Mouse (Mus musculus) heart, adult 11 months (tissue): ENCODE measurements at regions not wholly inside any gene's neighbourhood (a gene's known extent, or its start where the extent isn't known, plus 50 kb on each side); places are given as distances from the start of the nearest gene placed in this dataset.

Experiments
- DNase-seq: peaks from one replicate; pipeline ENCODE4 v3.0.0; 2022

DNA sequence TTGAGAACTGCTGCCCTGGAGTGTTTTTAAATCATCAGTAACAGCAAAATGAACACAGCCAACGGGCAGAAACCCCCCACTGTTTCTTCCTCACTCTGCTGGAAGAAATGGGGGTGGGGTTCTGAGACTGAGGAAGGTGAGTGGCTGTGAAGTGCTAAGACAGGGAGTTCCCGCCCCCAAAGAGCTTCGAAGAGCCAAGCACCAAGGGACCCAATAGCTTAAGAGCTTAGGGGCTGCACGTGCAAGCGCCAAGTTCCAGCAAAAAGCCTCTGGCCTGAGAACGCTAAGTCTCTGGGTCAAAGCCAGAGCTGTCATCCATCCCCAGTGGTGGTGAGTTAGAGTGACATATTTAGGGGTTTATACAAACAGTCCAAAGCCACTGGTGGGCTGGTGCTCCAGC is 55.1 kb upstream of the Pcbd1 start:
- no peak for DNase-seq

DNA sequence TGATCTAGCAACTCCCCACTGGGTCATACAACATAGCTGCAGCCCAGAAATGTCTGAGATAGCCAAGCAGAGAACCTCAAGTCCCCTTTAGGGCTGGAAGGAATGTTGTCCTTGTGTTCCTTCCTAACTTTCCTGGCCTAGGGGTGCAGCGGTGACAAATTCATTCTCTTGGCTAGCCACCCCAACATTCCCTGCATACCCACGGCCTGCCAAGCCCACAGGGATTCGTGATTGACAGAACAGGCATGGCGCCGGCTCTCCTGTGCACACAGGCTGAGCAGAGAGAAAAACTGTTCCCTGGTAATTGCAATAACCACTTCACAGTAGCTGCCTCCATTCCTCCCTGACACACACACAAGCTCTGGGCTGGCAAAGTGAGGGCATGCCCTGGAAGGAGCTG is 60.5 kb upstream of the Pcbd1 start:
- peak; percentile 93 for DNase-seq

DNA sequence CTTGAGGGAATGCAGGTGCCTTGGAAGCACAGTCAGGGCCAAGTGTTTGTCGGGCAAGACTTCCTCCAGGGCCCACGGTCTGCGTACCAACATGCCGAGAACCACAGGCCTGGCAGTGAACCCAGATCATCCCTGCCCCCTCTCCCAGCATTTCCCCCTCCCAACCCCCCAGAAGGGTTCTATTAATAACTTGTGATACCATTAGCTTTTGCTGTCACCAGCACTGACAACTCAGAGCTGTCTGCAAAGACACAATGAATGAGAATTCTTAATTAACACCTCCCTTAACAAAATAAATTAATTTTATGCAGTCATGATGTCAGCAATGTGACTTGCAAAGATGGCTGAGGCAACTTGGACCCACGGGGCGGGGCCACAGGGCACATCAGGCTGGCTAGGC is 61.9 kb upstream of the Pcbd1 start:
- DNase-seq: no peak

DNA sequence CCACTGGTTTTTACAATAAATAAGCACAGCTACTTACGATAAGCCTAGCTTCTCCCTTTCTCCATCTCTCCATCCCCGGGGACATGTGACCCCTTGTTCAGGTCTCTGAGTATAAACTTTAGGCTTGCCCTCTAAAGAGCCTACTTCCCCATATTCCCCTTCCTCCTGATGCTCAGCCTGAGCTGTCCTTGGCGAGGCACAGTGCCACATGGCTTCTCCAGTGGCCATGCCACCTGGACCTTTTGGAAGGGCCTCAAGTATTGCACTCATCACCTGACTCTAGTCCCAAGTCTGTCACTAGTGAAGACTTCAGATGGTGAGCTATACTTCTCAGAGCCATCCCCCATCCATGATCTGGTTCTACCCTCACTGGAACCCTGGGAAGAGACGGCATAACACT is 64.1 kb upstream of the Pcbd1 start:
- no peak for DNase-seq

DNA sequence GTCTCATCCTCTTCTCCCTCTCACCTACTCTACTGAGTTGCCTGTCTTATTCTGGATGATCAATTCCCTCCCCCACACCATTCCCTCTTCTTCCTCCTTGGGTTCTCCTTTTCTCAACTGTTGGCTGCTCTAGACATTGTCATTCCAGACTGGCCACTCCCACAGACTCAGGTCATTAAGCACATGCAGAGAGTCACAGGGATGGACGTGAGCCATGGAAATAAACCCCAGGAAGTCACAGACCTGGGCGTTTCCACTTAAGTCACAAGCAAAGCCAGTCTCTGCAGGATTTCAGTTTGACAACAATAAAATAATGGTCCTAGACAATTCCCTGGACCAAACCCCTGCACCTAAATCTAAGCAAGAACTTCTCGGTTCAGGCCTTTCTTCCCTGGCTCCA is 65.0 kb upstream of the Pcbd1 start:
- DNase-seq: no peak

DNA sequence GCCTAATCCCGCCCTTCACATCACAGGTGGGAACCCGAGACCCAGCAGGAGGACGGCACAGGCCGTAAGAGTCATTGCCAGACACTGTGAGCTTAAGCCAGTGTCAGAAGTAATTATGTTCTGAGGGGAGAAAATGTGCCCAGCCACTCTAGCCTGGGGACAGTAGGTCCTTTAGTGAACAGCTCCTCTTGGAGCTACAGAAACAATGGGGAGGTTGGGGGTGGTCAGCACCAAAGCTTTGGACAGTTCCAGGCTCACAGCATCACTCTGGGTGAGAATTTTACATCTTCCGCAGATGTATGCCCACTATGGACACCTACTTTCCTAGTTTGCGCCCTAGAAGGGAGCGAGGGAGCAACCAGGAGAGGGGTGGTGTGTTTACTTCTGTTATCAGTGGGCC is 65.7 kb upstream of the Pcbd1 start:
- no peak for DNase-seq

DNA sequence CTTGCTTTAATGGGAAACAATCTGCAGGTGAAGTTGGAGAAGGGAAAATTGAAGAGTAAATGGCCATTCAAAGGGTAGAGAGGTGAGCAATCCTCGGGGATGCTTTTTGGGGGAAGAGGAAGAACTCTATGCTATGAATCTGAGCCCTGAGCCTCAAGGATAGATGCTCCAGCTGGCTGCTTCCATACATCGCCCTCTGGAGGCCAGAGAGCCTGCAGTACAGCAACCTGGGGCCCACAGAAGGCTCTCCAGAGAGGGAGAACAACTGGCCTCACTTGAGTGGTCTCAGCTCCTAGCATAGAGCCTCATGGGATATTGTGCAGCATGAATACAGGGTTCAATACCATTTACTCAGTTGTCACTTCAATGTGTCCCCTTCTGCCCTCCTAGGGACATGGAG is 69.6 kb upstream of the Pcbd1 start:
- no peak for DNase-seq

DNA sequence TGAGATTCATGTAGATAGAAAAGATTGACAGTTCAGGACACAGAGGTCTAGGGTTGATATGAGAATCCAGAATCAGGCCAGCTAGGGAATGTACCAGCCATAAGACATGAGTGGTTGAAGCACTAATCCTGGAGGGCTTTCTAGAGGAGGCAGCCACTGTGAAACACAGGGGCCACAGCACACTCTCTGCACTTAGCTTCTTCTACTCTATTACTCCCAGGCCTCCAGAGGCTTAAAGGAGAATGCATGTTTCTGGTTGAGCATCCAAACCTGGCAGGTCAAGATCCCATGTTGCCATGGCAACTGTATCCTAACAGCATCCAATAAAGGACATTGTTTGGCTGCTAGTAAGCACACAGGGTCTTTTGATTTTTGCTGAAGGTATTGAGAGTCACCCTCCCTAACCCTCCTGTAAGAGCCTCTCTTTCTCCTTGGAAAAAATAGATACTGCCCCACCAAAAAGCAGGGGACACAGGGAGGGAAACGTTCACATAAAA is 76.9 kb upstream of the Pcbd1 start:
- no peak for DNase-seq

DNA sequence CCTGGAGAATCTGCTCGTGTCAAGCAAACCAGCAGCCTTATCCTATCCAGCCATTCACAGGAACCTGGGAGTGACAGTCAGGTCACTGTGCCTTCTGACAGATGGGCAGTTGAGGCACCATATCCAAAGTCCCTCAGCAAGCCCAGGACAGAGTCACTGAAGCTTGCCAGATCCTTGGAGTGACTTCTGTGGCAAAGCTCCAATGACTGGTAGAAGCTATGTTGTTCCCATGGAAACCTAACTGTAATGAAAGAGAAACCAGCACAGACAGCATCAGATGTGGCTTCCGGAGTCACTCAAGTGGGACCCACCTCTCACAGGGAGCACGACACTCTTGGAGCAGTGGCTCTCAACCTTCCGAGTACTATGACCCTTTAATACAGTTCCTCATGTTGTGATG is 78.4 kb upstream of the Pcbd1 start:
- DNase-seq: no peak

DNA sequence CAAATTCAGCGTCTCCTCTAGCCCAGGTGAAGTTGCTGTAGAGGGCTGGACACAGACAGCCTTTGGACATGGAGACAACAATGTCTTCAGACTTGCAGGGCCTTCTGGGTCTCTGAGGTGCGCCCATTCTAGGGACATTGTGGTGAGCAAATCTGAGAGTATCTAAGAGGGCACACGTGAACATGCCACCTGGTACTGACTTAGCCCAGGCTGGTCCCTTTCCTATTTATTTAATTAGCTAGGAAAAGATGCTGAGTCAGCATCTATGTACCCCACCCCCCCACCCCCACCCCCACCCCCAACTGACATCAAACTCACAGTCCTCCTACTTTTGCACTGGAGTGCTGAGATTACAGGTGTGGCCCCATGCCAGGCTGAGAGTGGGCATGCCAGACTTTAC is 81.7 kb upstream of the Pcbd1 start:
- no peak for DNase-seq

DNA sequence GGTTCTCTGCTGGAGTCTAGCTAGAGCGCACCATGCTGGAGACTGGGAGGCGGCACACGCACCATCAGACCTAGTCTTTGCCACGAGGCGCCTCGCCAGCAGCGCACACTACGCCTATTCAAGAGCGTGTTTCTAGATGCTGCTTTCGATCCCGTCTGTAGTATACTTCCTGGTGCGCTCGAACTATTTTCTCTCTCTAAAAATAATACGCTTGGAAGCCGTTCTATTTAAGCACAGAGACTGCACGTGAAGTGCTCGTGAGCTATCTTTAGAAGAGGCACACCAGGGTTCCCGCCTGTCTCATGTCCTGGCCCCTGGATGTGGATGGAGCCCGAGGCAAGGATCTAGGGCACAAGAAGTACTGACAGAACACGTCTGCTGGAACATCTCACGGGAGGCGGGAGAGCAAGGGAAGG is 87.4 kb upstream of the Pcbd1 start:
- peak; percentile 93 for DNase-seq

DNA sequence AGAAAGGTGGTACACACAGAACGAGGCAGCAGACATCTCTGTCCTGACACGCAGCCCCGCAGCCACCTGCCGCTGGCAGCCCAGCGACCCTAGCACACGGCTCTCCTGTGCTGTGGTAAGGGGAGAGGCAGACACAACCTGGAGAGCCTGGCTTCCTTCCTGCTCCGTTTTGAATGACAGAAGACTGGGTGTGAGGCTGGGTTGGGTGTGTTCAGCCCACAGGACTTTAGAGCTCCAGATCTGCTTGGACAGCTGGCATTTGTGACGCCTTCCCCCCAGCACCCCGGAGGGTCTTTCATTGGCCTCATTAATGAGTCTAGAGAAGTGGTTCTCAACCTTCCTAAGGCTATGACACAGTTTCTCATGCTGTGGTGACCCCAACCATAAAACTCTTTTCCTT is 91.7 kb upstream of the Pcbd1 start:
- no peak for DNase-seq

DNA sequence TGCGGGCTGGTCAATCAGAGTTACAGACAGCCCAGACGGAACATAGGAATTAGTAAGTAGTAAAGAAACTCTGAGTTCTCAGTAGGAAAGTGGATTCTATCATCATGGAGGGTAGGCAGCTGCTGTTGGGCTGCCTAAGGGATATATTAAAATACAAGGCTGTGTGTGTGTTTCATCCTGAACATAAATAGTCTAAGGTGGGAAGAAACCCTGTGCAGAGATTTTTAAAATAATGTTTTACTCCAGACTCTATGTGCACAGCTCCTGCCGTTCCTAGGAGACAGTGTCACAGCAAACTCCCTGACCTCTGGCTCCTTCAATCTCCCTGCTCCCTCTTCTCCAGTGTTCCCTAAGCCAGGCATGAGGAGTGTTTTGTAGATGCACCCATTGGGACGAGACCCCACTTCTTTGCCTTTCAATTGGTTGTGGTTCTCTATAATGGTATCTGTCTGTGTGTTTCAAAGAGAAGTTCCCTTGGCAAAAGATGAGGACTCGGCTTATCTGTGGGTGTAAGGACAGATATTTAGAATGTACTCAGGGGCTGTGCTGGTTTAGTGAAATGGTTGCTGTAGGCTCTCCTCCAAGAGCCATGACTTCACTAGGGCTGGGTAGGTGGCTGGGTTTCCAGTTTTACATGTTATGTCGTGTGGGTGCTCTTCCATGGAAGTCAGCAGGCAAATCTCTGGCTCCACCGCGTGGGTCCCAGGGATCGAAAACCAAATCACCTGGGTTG is 93.1 kb upstream of the Pcbd1 start:
- no peak for DNase-seq

DNA sequence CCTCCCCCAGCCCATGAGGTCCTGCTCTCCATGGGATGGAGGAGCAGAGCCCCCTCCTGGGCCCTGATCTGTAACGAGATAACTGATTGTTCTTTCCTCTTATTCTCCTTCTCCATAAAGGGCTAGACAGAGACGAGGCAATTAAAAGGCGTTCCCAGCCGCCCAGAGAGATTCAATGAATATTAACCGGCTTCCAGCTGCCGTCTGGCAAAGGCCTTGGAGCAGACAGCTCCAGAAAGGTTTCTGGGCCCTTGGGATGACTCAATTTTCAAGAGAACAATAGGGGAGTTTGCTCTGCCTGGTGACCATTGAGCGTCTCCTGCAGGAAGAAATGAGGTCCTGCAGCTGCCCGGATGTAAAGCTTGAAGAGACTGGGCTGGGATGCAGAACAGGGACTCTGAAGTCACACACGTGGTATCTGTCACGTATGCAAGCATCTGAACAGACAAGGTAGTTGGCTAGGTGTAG is 104.0 kb upstream of the Pcbd1 start:
- DNase-seq: no peak

DNA sequence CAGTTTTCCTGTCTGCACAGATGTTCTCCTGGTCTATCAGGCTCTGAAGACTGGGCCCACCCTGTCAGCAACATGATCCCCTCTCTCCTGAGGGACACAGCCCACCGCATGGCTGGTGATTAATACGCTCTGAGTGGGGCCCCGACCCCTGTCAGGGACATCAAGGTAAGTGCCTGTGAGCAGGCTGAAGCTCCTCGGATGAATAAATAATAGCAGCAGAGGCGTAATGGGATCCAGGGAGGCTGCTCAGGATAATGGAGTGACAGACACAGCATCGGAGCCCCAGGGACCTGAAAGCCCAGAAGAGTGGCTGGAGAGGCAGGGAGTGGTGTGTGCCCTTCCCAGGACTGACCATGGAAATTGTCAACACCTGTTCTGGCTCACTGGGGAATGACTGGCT is 107.4 kb upstream of the Pcbd1 start:
- no peak for DNase-seq

DNA sequence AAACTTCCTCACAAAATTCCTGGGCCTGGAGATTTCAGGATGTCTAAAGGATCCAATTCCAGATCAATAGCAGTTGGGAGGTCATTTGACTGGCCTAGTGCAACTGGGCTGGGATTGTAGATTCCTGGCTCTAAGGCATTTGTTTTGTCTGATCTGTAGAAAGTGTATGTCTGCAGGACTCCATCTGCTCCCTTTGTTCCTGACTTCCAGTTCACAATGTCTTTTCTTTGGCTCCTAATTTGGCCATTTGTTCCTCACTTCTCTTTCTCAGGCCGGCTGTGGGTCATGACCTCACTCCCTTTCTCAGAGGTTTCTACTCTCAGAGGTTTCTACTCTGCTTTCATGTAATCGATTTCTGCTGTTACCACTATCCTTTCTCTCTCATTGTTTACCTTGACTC is 115.5 kb upstream of the Pcbd1 start:
- DNase-seq: no peak

DNA sequence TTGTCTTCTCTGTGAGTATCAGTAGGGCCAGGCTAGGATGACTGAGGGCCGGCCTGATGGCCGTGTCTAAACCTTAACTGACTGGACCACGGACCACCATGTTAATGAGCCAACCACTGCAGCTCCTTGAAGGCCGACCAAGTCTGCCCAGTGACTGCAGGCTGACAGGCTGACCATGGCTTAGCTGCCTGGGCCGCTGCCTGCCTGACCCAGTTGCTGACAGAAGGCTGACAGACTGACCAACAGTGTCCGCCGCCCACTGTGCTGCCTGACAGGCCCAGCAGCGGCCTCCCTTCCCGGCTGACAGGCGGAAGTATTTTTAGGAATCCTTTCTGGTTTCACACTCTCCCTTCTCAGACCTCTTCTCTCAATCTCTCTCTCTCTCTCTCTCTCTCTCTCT is 124.3 kb upstream of the Pcbd1 start:
- DNase-seq: no peak

DNA sequence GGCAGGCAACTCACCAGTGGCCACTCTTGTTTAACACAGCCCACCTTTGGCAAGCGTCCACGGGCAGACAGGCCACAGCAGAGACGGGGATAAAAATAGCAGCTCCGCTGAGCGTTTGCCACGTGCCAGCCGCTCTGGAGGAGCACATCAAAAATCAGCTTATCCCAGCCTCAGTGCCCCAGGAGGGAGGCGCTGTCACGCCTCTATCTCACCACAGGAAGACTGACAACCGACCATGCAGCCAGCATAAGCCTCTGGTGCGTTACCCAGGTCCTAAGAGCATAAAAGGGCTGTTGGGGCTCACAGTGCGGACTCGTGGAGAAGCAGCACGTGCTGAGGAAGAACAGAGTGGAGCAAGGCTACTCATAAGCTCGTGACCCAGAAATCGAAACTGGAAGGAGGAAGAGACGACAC is 126.4 kb upstream of the Unc5b start:
- peak; percentile 92 for DNase-seq

DNA sequence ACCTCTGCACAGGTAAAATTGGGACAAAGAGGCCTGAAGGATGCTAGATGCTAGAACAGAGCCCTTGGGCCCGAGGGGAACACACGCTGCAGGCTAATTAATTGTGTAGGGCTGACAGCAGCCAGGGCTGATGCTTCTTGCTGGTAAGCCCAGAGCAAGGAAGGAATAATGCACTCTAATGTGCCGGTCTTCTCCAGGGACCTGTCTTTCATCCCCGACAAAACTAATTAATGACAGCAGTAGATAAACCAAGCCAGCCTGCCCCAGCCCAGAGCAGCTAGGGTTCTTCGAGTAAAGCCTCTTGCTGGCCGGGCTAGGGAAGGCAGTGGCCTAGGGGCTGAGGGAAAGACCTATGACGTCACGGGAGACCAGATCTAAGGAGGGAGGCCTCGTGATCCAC is 124.1 kb upstream of the Unc5b start:
- no peak for DNase-seq

DNA sequence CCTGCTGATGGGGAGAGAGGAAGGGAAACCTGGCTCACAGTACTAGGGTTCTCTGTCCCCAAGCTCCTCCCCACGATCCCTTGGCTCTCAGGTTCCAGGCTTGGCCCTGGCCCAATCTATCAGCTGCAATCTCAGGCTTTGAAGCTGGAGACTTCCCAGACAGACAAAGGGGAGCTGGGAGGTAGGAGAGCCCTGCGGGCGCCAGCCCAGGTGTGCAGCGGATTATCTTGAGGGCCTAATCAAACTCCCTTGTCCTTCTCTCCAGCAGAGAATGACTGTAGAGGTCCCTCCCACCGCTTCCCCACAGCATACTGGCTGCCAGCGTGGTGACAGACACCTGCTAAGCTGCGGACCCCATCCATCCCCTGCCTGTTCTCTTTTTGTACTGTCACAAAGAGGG is 121.1 kb upstream of the Unc5b start:
- no peak for DNase-seq

DNA sequence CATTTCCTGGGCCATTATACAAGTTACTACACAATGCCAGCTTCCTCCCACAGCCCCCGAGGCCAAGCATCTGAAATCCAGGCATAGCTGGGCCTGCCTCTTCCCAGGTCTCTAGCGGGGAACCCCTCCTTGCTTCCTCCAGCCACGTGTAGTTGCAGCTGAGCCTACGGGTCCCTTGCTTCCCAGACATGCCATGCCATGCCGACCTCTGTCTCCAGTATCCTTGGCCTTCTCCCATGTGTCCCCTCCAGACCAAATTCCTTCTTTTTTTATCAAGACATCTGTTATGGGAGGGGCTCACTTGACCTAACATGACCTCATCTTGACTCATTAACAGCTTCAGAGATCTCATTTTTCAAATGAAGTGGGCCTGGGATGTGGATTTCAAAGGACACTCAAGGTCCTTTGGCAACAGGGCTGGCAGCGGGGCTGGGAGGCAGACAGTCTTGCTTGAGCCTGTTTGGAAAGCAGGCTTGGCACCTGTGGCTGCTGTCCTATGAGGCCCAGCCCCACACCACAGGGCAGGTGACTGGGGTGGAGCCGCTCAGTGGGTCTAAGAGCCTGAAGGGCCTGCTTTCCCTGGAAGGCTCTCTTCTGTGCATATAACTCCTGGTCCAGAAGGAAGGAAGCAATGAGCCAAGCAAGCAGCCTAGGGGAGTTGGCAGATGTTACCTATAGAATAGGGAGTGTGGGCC is 117.7 kb upstream of the Unc5b start:
- no peak for DNase-seq

DNA sequence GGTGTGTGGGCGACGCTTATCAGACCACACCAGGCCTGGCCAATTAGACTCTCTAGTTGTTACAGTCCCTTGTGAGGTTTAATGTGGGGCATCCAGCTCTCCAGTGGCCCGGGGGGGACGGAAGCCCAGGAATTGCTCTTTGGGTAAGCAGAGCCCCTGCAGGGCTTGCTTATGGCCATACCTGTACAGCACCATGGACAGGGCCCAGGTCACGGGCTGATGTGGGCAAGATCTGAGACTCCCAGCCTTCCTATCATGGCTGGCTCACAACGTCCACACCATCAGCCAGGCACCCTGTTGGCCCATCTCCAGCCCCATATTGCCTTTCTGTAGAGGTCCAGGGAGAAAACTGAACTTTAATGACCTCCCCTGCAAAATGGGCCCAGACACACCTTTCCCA is 111.7 kb upstream of the Unc5b start:
- no peak for DNase-seq

DNA sequence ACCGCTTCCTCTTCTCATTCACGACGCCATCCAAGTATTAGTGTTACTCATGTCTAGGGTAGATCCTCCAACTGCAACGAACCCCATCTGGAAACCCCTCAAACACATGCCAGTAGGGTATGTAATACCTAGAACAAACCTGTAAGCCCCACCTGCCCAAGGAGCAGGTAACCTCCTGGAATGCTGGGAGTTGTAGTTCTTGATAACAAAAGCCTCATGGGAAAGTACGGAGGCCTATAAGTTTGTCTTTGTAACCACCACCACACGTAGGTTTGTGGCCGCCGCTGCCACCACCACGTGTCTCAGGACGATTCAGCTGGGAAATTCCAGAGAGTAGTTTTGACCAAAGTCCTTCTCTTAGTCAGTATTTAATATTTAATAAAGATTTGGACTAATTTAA is 107.4 kb upstream of the Unc5b start:
- no peak for DNase-seq

DNA sequence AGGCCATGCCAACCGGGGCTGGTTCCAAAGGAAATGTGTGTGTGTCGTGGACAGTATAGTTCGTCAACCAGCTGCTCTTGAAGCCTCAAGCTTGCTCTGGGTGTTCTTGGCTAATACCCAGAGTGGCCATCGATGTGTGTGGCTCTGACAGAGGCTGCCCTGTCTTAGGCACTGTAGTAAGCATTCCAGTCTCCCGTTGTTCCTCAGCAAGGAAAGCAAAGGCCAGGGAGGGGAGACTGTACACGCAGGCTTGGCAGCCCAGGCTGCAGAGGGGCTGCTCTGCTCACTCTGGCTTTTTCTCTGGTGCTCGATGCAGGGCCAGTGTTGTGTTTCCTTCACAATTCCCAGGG is 106.1 kb upstream of the Unc5b start:
- no peak for DNase-seq
